Mouse (Mus musculus): Measurements from ENCODE around the gene Tada2b.

GRCm38 (mm10) chr5:36472876-36473655 is 11.0 kb downstream of the Tada2b start:
- TF ChIP-seq CTCF (conservative IDR thresholded peaks at IDR 0.05; ENCODE audit: insufficient read depth, insufficient read length, low read depth, low read length) = no peak
- no peak for TF ChIP-seq POLR2A (IDR thresholded peaks at IDR 0.05; ENCODE audit: low read depth, low read length)

Data from kidney, adult 2 months (tissue).